Mouse (Mus musculus) frontal cortex, adult (tissue): ENCODE measurements at regions not wholly inside any gene's neighbourhood (a gene's known extent, or its start where the extent isn't known, plus 50 kb on each side); places are given as distances from the start of the nearest gene placed in this dataset.

Source experiments
- ATAC-seq: cut with Nextera tagmentation; 2 replicates; pipeline ENCODE4 v1.9.2; 2017; ENCODE audit warnings: mild to moderate bottlenecking, moderate library complexity, mixed read lengths; ENCODE audit not compliant: low TSS enrichment

DNA sequence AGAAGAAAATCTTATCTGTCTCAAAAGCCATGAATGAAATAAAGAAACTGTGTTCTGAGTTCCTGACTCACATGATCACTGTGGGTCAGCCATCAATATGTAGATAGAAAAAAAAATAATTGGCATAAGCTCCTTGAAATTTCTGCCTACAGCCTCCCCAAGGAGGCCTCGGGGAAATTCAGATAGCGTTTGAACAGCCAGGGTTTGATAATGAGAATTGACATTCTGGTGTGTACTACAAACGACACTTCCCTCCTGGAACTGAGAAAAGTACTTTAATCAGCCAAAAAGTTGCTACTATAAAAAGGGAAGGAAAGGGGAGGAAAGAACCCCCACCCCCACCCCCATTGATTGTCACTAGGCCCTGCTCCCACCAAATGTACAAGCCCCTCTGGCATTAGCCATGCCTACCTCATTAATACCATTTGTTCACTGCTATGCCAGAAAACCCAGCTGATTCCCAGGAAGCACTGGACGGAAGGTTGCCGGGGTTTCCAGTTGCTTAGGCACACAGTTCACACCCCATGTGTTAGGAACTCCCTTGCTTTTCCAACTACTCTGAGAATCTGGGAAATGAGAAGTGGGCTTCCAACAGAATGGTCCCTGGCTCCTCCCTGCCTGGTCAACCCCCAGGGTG is 78.4 kb upstream of the Klf7 start:
- ATAC-seq, result no peak

DNA sequence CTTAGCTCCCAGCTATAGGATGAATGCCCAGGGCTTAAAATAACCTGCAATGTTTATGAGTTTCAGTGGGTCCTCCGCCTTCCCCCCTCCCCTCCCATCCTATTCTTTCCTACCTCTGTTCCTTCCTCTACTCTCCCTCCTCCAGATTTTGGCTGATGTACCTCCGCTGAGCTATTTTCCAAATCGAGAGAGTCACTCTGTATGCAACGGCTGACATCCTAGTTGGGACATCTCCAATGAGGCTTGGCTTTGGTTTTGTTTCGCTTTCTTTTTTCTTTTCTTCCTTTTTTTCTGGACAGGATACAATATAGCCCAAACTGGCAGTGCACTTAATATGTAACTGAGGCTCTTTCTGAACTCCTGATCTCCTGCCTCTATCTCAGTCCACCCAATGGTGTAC is 76.7 kb upstream of the Klf7 start:
- peak; percentile 90 for ATAC-seq

DNA sequence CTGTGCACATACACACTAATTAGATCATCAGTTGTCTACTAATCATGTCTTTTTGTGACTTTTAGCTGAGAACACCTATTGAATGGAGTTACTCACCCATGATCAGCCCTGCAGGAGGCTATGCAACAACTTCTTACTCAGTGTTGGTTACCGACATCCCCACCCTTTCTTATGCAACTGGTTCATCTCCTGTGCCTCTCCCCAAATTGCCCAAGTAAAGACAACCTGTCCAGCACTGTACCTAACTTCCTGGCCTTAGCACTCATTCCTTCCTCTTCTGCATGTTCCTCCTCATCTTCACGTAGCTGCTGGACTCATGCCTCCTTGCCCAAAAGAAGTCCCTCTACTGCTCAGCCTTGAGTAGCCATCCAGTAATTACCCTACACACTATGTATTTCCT is 76.2 kb upstream of the Klf7 start:
- 0 out of 2 replicates have a peak, but pooled peaks have one; percentile 1 for ATAC-seq

DNA sequence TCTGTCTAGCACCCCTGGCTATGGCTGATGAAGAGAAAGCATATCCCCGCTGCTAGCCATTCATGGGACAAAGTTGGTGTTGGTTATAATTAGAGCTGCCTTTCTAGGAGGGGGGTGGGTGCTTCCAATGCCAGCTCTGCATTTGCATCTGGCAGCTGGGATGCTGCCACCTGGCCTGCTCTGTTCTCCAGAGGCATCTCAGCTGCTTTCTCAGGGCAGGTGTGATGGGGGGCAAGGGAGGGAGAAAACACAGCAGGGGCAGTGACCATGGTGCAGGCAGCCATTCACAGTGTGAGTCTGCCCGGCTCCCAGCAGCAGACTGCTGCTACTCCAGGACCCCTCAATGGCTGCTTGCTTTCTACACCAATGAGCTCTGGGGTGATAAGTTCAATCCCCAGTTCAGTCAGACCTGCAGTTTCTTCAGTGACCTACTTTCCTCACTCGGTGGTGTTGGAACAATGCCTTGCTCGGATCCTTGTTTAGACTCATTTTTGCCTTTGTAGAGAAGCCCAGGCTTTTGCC is 73.9 kb upstream of the Klf7 start:
- no peak for ATAC-seq

DNA sequence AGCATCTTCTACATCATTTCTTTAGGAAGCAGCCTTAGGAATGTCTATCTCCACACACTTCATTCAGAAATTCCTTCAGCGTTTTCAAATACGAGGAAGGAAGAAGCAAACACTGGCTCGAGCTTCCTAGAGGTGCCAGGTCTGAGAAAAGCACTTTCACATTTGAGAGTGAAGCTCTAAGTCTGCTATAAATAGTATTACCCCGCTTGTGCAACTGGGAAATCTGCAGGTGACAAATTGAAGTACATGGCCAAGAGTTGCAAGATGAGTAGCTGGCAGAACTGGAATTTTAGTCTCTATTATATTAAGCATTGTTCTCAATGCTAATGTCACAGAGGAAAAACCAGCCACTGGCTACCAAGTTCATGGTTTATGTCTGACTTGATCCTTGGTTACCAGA is 73.2 kb upstream of the Klf7 start:
- peak; percentile 18; the same call in 1 of the 2 replicates for ATAC-seq

DNA sequence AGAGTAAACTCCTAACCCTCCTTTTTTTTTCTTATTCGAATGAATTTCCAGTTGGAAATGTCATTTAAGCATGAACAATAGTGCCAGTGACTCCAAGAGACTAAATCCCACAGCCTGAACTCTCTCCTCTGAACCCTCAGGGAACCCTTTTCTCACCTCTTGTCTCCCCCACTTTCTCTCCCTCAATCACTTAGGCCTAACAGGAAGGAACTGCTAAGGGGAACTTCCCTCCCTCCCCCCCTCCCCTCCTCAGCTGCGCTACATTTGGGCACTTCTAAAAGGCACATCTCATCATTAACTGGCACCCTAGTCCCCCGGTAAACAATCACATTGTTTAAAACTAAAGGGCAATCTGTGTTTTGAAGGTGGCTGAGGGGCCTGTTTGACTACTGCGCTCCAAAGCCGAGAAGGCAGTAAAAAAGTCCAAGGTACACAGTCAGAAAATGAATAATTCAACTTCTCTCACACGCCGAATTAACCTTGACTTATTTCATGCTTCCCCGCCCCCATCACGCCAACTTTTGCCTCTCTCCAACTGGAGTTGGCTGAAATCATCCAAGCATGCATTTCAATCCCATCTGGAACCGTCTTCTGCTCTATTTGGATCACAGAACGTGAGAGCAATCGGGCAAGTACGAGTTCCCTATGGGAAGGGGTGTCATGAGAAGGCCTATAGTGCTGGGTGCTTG is 71.2 kb upstream of the Klf7 start:
- no peak for ATAC-seq

DNA sequence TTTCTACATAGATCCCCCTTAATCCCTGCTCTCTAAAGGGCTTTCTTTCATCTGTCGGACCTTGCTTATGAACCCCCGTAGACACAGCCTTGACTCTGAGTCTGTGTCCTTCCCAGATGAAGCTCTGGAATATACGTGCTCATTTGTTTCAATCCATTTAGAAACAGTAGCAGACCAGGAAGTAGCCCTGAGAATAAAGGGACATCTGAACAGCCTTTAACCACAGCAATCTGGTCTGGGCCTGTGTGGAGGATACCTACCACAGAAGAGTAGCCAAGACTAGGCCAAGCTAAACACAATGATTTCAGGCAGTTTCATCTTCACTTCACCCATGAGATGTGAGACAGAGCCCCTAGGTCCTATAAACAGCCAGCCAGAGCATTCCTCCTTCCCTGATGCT is 70.7 kb upstream of the Klf7 start:
- no peak for ATAC-seq

DNA sequence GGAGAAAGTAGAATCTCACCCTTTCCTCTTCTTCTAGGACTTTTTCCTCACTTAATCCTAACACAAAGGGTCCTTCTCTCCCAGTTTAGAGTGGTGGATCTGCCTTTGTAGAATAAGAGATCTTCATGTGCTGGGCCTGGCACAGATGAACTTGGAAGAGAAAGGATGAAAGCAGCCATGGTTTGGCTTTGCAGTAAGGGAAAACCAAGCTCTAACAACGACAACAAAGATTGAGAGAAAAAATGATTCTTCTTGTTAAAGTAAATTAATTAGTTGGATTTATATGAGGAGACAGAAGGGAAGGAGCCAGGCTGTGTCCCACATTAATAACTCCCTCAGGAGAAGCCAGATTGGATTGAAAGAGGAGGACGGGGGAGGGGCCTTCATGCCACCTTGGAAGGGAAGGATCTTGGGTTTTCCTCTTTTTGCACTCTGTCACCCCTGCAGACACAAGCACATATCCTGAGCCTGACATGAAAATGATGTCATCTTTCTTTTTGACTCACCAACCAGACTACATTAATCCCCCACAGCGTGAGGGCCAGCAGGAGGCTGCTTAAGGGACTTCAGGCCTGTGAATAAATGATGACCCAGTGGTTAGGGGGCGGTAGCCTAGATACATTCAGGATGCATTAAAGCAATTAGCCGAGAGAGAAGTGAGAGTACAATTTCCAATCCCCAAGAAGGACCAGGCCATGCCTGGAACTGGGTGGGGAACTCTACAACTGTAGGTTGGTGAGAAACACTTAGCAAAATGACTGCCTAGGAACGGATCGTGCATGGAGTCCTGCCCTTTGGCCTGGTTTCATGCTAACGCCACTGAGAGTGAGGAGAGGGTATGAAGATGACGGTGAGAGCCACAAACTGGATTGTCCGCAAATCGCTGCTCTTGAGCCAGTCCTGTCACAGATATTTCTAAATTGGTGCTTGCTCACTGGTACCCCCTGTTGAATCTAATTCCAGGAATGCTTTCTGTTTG is 69.4 kb upstream of the Klf7 start:
- ATAC-seq, result no peak

DNA sequence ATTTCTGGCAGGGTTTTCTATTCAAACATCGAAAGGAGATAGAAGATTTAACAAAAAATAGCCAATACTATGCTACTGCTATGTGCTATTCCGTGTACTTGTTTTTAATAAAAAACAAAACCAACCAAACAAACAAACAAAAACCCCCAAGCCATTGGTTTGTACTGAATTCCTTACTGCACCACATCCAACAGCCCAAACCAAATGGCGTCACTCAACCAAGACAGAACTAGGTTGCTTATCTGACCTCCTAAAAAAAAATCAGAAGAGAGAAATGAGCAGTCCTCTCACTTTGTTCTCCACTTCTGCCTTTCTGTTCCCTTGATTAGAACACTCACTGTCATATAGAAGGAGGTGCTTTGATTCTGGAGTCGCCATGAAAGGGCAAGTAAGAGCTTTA is 68.6 kb upstream of the Klf7 start:
- ATAC-seq, result no peak

DNA sequence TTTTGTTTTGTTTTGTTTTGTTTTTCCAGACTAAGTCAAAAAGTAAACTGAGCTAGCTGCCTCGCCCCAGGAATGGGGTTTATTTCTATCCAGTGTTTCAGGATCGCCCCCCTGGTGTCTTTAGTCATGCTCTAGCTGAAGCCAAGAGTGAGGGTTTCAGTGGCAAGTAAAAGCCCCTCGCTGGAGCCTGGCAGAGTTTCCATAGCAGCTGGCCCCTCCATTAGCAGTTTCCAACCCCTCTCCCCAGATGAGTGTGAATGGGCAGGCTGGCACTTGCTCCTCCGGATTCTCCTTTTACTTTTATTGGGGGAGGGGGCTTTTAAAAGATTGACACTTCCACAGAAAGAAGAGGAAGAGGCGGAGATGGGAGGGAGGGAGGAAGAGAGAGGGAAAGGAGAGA is 68.0 kb upstream of the Klf7 start:
- no peak for ATAC-seq

DNA sequence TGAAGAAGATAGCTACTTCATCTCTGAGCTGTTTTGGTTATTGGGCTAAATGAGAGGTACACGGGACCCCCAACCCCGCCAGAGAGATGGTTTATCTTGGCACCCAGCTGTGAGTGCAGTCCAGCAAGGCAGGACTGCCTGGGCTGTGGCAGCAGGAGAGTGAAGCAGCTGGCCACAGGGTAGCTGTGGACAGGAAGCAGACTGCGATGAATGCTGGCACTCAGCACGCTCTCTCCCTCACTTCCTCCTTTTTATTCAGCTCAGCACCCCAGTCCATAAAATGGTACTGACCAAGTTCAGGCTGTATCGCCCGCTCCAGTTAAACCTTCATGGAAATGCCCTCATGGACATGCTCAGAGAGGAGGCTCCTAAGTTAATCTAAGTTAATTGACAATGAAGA is 67.4 kb upstream of the Klf7 start:
- peak; percentile 41 for ATAC-seq

DNA sequence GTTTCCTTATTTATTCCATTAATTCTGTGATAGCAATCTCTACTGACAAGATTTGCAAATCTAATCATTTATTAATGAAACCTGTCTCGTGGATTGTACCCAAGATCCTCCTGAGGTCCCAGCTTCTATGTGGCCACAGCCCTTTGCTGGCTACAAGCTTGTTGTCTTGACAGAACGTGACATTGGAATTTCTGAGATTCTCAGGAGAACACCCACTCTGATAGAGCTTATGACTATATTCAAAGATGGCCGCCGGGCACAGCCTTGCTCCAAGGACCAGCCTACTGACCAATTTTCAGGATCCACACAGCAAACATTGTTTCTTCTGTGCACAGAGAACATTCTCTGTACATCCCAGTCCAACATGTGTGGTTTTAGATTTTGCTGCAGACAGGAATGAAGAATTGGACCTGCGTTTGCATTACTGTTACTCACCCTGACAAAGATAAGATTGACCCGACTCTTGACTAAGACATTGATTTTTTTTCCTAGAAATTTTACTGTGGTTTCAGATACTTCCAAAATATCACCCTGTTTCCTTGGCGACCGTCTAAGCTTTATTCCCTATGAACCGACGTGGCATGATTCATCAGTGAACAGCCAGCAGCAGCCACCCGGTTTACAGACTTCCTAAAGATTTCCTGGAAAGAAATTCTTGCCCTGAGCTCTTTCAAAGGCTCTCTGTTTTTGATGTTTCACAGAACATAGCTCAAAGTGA is 65.9 kb upstream of the Klf7 start:
- ATAC-seq, result no peak

DNA sequence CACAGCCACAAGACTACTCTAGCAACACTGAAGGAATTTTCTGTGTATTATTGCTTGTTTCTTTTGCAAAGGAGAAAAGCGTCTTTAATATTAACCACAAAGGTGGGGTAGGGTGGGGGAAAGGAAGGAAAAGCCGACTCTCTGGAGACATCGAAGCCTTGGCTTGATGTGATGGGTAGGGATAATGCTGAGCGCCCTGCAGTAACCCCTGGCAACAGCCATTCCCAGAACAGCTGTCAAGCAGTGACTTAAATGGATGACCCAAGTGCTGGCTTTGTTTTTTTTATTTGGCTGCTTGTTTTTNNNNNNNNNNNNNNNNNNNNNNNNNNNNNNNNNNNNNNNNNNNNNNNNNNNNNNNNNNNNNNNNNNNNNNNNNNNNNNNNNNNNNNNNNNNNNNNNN is 51.6 kb upstream of the Klf7 start:
- no peak for ATAC-seq

DNA sequence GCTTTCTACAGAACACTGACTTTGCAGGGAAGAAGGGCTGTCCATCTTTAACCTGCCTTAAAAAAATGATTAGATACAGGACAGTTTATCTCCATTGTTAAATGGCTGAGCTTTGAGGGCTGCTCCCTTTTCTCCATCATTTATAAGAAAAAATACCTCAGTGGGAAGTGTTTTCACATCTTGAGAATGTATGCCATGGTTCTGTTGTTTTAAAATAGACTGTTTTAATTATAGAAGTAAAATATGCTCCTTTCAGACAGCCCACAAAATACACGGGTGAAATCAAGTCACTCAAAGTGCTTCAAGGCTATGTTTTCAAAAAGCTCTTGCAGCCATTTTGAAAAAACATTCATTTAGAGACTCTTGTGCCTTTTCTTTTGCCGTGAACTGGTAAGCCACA is 50.0 kb upstream of the Klf7 start:
- ATAC-seq, result peak; percentile 70
